Mouse (Mus musculus): Measurements from ENCODE around the gene Hoxb8. TPM values are rescaled to one million over a fixed set of nuclear protein-coding genes. Genes with fewer than 3 reads are reported as not detected.
A peak's percentile ranks its signal among the peaks of the same experiment; 100 is the strongest.

Gene Hoxb8
- polyA plus RNA-seq, 1 experiment: 0.05 TPM

DNA sequence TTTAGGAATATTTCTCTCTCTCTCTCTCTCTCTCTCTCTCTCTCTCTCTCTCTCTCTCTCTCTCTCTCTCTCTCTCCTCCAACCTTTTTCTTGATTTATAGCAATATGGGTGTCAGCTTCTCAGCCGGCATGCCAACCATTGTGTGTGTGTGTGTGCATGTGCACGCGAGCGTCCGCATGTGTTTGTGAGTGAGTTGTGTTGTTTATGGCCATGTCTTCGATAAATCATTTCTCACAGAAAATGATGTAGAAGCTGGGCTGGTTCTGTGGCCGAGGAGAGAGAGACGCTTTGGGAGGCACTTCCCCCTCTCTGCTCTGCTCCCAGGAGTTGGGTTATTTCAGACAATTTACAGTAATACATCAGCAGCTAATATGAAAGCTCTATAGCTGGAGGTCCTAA lies 46.9 kb downstream of the Hoxb8 start:
- Histone ChIP-seq H3K36me3 (ENCODE audit: control insufficient read depth, insufficient read depth) (no peaks in the 10 kb centered on the region), H3K79me2 (ENCODE audit: control insufficient read depth, insufficient read depth) (no peaks in the 10 kb centered on the region), H3K27me3 (ENCODE audit: control insufficient read depth, insufficient read depth, insufficient read length) (peaks cover 93% of the 10 kb centered on the region), H3ac (ENCODE audit: control insufficient read depth, insufficient read length) (no peak overlapping the region), H3K4me3 (no peak overlapping the region), H3K4me2 (ENCODE audit: low read depth) (no peak overlapping the region)
- TF ChIP-seq USF1 (IDR thresholded peaks at IDR 0.05; ENCODE audit: low read depth): no peak
- TF ChIP-seq E2F4 (IDR thresholded peaks at IDR 0.05; ENCODE audit: insufficient read depth): no peak
- TF ChIP-seq CEBPB (IDR thresholded peaks at IDR 0.05; ENCODE audit: insufficient read depth, poor library complexity, severe bottlenecking): no peak
- no peak for TF ChIP-seq TCF3 (IDR thresholded peaks at IDR 0.05; ENCODE audit: insufficient read length, low read depth)
- no peak for TF ChIP-seq TCF12 (IDR thresholded peaks at IDR 0.05; ENCODE audit: insufficient read depth, poor library complexity, severe bottlenecking)
- no peak for TF ChIP-seq REST (IDR thresholded peaks at IDR 0.05; ENCODE audit: insufficient read depth, insufficient read length)
- TF ChIP-seq MAX (IDR thresholded peaks at IDR 0.05; ENCODE audit: low read depth): no peak
- no peak for TF ChIP-seq MYOG (IDR thresholded peaks at IDR 0.05; ENCODE audit: control insufficient read depth in 1 of 3, insufficient read depth in 1 of 3, insufficient read length in 2 of 3, low read depth in 2 of 3)
- no peak for TF ChIP-seq MYOD1 (IDR thresholded peaks at IDR 0.05; ENCODE audit: control insufficient read depth in 1 of 3, insufficient read length in 2 of 3, low read depth in 2 of 3)
- no peak for TF ChIP-seq POLR2A (IDR thresholded peaks at IDR 0.05; ENCODE audit: insufficient read length, low read depth)
- TF ChIP-seq SRF (IDR thresholded peaks at IDR 0.05; ENCODE audit: control insufficient read depth, insufficient read length, low read depth): no peak
- no peak for TF ChIP-seq POLR2AphosphoS2 (IDR thresholded peaks at IDR 0.05; ENCODE audit: insufficient read length, low read depth)

DNA sequence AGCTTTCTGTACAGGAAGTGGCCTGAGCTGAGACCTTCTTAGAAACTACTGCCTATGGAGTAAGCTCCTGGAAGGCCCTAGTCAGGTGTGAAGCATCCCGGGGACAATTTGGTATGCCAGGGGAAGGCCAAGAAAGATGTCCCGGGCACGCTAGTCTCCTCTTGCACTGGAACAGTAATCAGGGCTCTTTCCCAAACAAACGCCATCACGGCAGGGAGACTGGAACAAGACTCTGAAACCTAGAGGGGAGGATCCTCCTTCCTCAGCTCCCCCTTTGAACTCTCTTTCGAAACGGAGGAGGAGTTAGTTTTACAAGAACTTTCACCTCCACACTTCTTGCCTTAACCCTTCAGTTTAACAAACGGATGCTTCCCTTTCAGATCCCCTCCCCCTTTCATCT lies 50.4 kb downstream of the Hoxb8 start:
- Histone ChIP-seq H3K27me3 (ENCODE audit: control insufficient read depth, insufficient read depth, insufficient read length) (peaks cover 89% of the 10 kb centered on the region), H3ac (ENCODE audit: control insufficient read depth, insufficient read length) (no peak overlapping the region), H3K4me2 (ENCODE audit: low read depth) (no peak overlapping the region), H3K36me3 (ENCODE audit: control insufficient read depth, insufficient read depth) (no peaks in the 10 kb centered on the region), H3K4me3 (no peak overlapping the region), H3K79me2 (ENCODE audit: control insufficient read depth, insufficient read depth) (no peaks in the 10 kb centered on the region)
- TF ChIP-seq MYOG (IDR thresholded peaks at IDR 0.05; ENCODE audit: control insufficient read depth in 1 of 3, insufficient read depth in 1 of 3, insufficient read length in 2 of 3, low read depth in 2 of 3) (no peak), MAX (IDR thresholded peaks at IDR 0.05; ENCODE audit: low read depth) (no peak), E2F4 (IDR thresholded peaks at IDR 0.05; ENCODE audit: insufficient read depth) (no peak), POLR2A (IDR thresholded peaks at IDR 0.05; ENCODE audit: insufficient read length, low read depth) (no peak), POLR2AphosphoS2 (IDR thresholded peaks at IDR 0.05; ENCODE audit: insufficient read length, low read depth) (no peak), TCF3 (IDR thresholded peaks at IDR 0.05; ENCODE audit: insufficient read length, low read depth) (no peak), CEBPB (IDR thresholded peaks at IDR 0.05; ENCODE audit: insufficient read depth, poor library complexity, severe bottlenecking) (no peak), USF1 (IDR thresholded peaks at IDR 0.05; ENCODE audit: low read depth) (no peak), SRF (IDR thresholded peaks at IDR 0.05; ENCODE audit: control insufficient read depth, insufficient read length, low read depth) (no peak), MYOD1 (IDR thresholded peaks at IDR 0.05; ENCODE audit: control insufficient read depth in 1 of 3, insufficient read length in 2 of 3, low read depth in 2 of 3) (no peak), TCF12 (IDR thresholded peaks at IDR 0.05; ENCODE audit: insufficient read depth, poor library complexity, severe bottlenecking) (no peak), REST (IDR thresholded peaks at IDR 0.05; ENCODE audit: insufficient read depth, insufficient read length) (no peak)

DNA sequence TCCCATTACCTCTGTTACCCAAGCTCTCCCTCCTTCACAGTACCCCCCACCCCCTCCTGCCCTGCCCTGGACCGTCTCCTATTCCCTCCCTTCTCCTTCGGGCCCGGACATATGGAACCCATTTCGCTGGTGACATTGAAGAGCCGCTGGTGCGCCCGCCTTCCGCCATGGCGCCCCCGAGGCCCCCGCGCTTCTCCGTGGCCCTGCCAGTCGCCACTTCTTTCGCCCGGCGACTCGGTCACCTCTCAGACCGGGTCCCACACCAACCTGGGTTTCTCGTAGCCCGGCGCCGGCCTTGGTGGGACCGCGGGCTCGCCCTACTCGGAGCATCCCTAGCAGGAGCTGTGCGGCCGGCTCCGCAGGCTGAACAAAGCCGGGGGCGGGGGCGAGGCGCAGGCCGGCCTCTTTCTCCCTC lies 50.9 kb downstream of the Hoxb8 start:
- H3K4me3 ChIP-seq: no peak overlapping the region
- TF ChIP-seq TCF3 (IDR thresholded peaks at IDR 0.05; ENCODE audit: insufficient read length, low read depth): no peak
- no peak for TF ChIP-seq POLR2A (IDR thresholded peaks at IDR 0.05; ENCODE audit: insufficient read length, low read depth)
- no peak for TF ChIP-seq CEBPB (IDR thresholded peaks at IDR 0.05; ENCODE audit: insufficient read depth, poor library complexity, severe bottlenecking)
- no peak for TF ChIP-seq TCF12 (IDR thresholded peaks at IDR 0.05; ENCODE audit: insufficient read depth, poor library complexity, severe bottlenecking)
- TF ChIP-seq REST (IDR thresholded peaks at IDR 0.05; ENCODE audit: insufficient read depth, insufficient read length): no peak
- no peak for TF ChIP-seq USF1 (IDR thresholded peaks at IDR 0.05; ENCODE audit: low read depth)
- TF ChIP-seq MYOD1 (IDR thresholded peaks at IDR 0.05; ENCODE audit: control insufficient read depth in 1 of 3, insufficient read length in 2 of 3, low read depth in 2 of 3): no peak
- TF ChIP-seq MYOG (IDR thresholded peaks at IDR 0.05; ENCODE audit: control insufficient read depth in 1 of 3, insufficient read depth in 1 of 3, insufficient read length in 2 of 3, low read depth in 2 of 3): no peak
- TF ChIP-seq E2F4 (IDR thresholded peaks at IDR 0.05; ENCODE audit: insufficient read depth): no peak
- TF ChIP-seq SRF (IDR thresholded peaks at IDR 0.05; ENCODE audit: control insufficient read depth, insufficient read length, low read depth): no peak

DNA sequence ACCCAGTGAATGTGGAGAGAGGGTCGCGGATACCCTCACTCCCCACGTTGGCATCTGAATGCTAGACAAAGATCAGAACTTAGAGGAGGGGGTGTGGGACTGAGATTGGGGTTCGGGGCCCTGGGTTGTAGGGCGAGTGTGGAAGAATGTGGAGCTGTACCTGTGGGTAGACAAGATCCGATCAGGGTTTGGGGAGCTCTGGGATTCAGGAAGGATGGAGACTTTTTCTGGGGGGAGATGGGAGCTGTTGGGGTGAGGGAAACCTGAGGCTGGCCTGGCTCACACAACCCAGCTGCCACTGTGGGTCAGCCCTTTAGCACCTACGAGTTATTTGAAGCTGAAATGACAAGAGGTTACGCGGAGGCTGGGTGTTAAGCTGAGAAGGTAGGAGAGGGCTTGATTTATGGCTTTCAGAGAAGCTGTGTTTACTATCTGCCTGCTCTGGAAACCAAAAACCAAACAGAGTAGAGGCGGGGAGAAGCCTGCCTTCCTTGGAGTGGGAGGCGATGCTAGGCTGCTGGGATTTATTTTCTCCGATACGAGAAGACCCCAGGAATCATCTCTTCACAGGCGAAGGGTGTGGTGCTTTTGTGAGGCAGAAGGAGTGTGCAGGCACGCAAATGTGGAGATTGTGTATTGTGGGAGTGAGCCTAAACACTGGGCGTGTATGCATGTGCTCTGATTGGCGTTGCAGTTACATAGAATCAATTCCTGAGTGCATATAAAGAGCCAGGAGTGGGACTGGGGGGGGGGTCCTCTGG lies 51.7 kb downstream of the Hoxb8 start:
- Histone ChIP-seq H3K79me2 (ENCODE audit: control insufficient read depth, insufficient read depth) (no peaks in the 10 kb centered on the region), H3K36me3 (ENCODE audit: control insufficient read depth, insufficient read depth) (no peaks in the 10 kb centered on the region), H3K4me3 (no peak overlapping the region), H3ac (ENCODE audit: control insufficient read depth, insufficient read length) (no peak overlapping the region), H3K27me3 (ENCODE audit: control insufficient read depth, insufficient read depth, insufficient read length) (peaks cover 87% of the 10 kb centered on the region), H3K4me2 (ENCODE audit: low read depth) (no peak overlapping the region)
- TF ChIP-seq POLR2A (IDR thresholded peaks at IDR 0.05; ENCODE audit: insufficient read length, low read depth): no peak
- TF ChIP-seq MYOD1 (IDR thresholded peaks at IDR 0.05; ENCODE audit: control insufficient read depth in 1 of 3, insufficient read length in 2 of 3, low read depth in 2 of 3): peak in 1 of 3 experiments; percentile 35

More for the DNA sequence above, 50.9 kb downstream of the Hoxb8 start:
- no peak overlapping the region for H3ac ChIP-seq (ENCODE audit: control insufficient read depth, insufficient read length)
- H3K79me2 ChIP-seq (ENCODE audit: control insufficient read depth, insufficient read depth): no peaks in the 10 kb centered on the region
- H3K4me2 ChIP-seq (ENCODE audit: low read depth): no peak overlapping the region
- H3K36me3 ChIP-seq (ENCODE audit: control insufficient read depth, insufficient read depth): no peaks in the 10 kb centered on the region
- peaks cover 87% of the 10 kb centered on the region for H3K27me3 ChIP-seq (ENCODE audit: control insufficient read depth, insufficient read depth, insufficient read length)

DNA sequence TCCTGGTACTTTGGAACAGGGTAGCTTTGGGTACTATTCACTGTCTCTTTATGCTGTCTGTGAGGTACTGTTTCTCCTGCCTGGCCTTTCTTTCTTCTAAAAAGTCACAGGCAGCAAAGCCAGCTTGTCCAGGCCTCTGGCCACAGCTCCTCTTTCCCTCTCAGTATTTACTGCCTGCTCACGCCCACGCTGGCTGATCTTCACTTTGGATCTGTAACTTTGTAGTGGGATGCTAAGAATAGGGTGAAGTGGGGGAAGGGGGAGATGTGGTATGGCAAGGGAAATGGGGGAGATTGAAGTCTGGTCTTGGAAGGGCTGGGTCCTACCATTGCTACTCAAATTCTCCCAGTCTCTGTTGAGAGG lies 52.3 kb downstream of the Hoxb8 start:
- Histone ChIP-seq H3K4me2 (ENCODE audit: low read depth) (no peak overlapping the region), H3K36me3 (ENCODE audit: control insufficient read depth, insufficient read depth) (no peaks in the 10 kb centered on the region), H3K4me3 (no peak overlapping the region), H3K79me2 (ENCODE audit: control insufficient read depth, insufficient read depth) (no peaks in the 10 kb centered on the region), H3ac (ENCODE audit: control insufficient read depth, insufficient read length) (no peak overlapping the region), H3K27me3 (ENCODE audit: control insufficient read depth, insufficient read depth, insufficient read length) (peaks cover 86% of the 10 kb centered on the region)
- no peak for TF ChIP-seq MYOD1 (IDR thresholded peaks at IDR 0.05; ENCODE audit: control insufficient read depth in 1 of 3, insufficient read length in 2 of 3, low read depth in 2 of 3)
- no peak for TF ChIP-seq REST (IDR thresholded peaks at IDR 0.05; ENCODE audit: insufficient read depth, insufficient read length)
- no peak for TF ChIP-seq MYOG (IDR thresholded peaks at IDR 0.05; ENCODE audit: control insufficient read depth in 1 of 3, insufficient read depth in 1 of 3, insufficient read length in 2 of 3, low read depth in 2 of 3)
- no peak for TF ChIP-seq CEBPB (IDR thresholded peaks at IDR 0.05; ENCODE audit: insufficient read depth, poor library complexity, severe bottlenecking)
- no peak for TF ChIP-seq TCF3 (IDR thresholded peaks at IDR 0.05; ENCODE audit: insufficient read length, low read depth)
- TF ChIP-seq SRF (IDR thresholded peaks at IDR 0.05; ENCODE audit: control insufficient read depth, insufficient read length, low read depth): no peak
- no peak for TF ChIP-seq USF1 (IDR thresholded peaks at IDR 0.05; ENCODE audit: low read depth)
- no peak for TF ChIP-seq TCF12 (IDR thresholded peaks at IDR 0.05; ENCODE audit: insufficient read depth, poor library complexity, severe bottlenecking)
- TF ChIP-seq POLR2AphosphoS2 (IDR thresholded peaks at IDR 0.05; ENCODE audit: insufficient read length, low read depth): no peak
- TF ChIP-seq E2F4 (IDR thresholded peaks at IDR 0.05; ENCODE audit: insufficient read depth): no peak
- TF ChIP-seq POLR2A (IDR thresholded peaks at IDR 0.05; ENCODE audit: insufficient read length, low read depth): no peak
